Mouse (Mus musculus) forebrain, embryonic 14.5 days (tissue): ENCODE measurements at regions not wholly inside any gene's neighbourhood (a gene's known extent, or its start where the extent isn't known, plus 50 kb on each side); places are given as distances from the start of the nearest gene placed in this dataset.

Source experiments
- ATAC-seq: fragments of 200-750 bp; cut with Nextera tagmentation; 2 replicates; pipeline ENCODE4 v1.8.0; 2017; ENCODE audit warnings: mild to moderate bottlenecking, moderate library complexity
- DNase-seq: peaks from one replicate; pipeline ENCODE4 v3.0.0-alpha.2; 2015; ENCODE audit warnings: low spot score
- H3K27ac ChIP-seq: fragments of 300-500 bp; sonication (generic); 2 replicates; pipeline ENCODE4 v1.5.1; 2014; ENCODE audit warnings: low read depth, mild to moderate bottlenecking, control low read depth, low read length, moderate library complexity
- H3K27me3 ChIP-seq: fragments of 300-500 bp; sonication (generic); replicated peaks from 2 replicates; pipeline ENCODE4 v1.6.1; 2014; ENCODE audit warnings: low read length, control low read depth, mixed read lengths; ENCODE audit not compliant: control insufficient read depth, insufficient read depth
- H3K36me3 ChIP-seq: fragments of 300-500 bp; sonication (generic); 2 replicates; pipeline ENCODE4 v1.6.1; 2014; ENCODE audit warnings: low read length, control low read depth; ENCODE audit not compliant: control insufficient read depth, insufficient read depth
- H3K4me1 ChIP-seq: fragments of 300-500 bp; sonication (generic); 2 replicates; pipeline ENCODE4 v1.6.1; 2014; ENCODE audit warnings: antibody characterized with exemption, low read length, control low read depth; ENCODE audit not compliant: control insufficient read depth, insufficient read depth
- H3K4me2 ChIP-seq: fragments of 300-500 bp; sonication (generic); 2 replicates; pipeline ENCODE4 v1.6.1; 2014; ENCODE audit warnings: mild to moderate bottlenecking, control low read depth, low read length
- H3K4me3 ChIP-seq: fragments of 300-500 bp; sonication (generic); 2 replicates; pipeline ENCODE4 v1.5.1; 2014; ENCODE audit warnings: low read depth, low read length, control low read depth
- H3K9ac ChIP-seq: fragments of 300-500 bp; sonication (generic); 2 replicates; pipeline ENCODE4 v1.6.1; 2014; ENCODE audit warnings: mild to moderate bottlenecking, low read length, control low read depth, moderate library complexity
- H3K9me3 ChIP-seq: fragments of 300-500 bp; sonication (generic); replicated peaks from 2 replicates; pipeline ENCODE4 v1.6.1; 2016; ENCODE audit warnings: low read length, control low read depth, mixed read lengths; ENCODE audit not compliant: control insufficient read depth
- WGBS: fragments of 180-500 bp; shearing (Covaris S2); extraction: QIAGEN DNeasy Blood & Tissue Kit; methylation state at CpG from one replicate; pipeline ENCODE4 v1.1.7; 2014; 5-methylcytosine and 5-hydroxymethylcytosine counted together

DNA sequence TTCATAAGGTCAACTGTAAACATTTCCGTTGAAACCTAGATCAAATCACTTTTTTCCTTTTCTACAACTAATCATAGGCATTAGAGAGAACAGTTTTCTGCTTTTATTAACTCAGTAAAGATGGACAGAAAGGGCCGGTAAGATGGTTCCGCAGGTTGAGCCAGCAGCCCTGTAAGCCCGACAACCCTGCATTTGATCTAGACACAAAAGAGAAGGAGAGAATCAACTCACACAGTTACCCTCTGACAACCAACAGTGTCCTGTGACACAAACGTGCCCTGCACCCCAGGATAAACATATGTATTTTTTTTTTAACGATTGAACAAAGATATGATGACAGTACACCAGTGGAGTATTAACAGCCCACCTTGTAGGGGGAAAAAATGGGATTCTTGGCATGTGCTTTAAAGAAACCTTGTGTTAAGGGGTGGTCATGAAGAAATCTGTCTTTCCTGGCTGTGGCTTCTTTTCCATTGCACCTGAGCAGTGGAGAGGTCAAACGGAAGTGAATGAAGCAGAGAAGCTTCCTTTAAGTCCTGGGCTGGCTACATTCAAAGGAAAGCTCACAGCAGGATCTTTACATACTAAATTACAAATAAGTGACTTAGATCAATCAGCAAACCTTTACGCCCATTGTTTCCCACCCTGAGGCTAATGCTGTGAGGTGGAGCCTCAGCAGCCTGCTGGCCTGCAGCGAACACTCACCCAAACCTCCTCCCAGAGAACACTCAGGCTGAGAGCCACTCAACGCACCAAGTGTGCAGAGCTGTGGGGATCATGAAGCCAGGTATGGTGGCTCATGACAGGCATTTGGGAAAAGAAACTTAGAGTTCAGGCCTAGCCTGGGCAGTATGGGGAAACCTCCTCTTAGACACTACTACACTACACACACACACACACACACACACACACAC lies 66.8 kb upstream of the Arhgap29 start:
- Histone ChIP-seq H3K27me3 (peaks cover 17% of the 10 kb centered on the region; the same call in 1 of the 2 replicates), H3K27ac (no peak overlapping the region), H3K4me1 (no peaks in the 10 kb centered on the region), H3K4me3 (no peak overlapping the region), H3K9ac (no peak overlapping the region), H3K9me3 (no peaks in the 10 kb centered on the region), H3K36me3 (no peaks in the 10 kb centered on the region), H3K4me2 (no peak overlapping the region)
- ATAC-seq = no peak; the same call in 1 of the 2 replicates
- no peak for DNase-seq
- WGBS = 17% methylated on average over 10 of the region's 10 CpGs

DNA sequence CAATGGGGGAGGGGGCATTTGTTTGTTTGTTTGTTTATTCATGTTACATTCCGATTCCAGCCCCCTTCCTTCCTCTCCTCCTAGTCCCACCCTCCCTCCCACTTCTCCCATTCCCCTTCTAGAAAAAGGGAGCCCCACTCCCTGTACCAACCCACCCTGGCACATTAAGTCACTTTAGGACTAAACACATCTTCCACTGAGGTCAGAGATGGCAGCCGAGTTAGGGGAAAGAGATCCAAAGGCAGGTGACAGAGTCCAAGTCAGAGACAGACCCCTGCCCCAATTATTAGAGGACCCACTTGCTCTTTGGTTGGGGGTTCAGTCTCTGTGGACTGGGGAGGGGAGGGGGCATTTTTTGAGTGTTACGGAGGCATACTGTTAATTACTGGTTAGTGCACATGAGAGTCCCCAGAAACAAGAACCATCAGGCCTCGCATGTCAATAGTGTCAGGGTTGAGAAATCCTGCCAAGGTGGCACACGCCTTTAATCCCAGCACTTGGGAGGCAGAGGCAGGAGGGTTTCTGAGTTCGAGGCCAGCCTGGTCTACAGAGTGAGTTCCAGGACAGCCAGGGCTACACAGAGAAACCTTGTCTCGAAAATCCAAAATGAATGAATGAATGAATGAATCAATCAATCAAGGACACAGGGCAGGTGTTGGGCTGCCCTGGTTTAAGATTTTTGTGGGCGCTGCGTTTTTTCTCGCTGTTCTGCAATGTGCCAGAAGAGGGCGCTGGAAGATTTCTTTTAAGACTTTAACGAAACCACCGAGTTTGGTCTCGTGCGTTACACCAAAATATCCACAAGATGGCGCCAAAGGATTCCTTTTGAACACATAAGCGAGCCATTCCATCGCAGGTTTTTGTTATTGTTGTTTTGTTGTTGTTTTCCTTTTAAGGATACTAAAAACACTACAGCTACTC lies 67.8 kb upstream of the Arhgap29 start:
- WGBS = 20% methylated on average over 18 of the region's 18 CpGs
- no peak overlapping the region for H3K4me2 ChIP-seq
- peaks cover 17% of the 10 kb centered on the region; the same call in 1 of the 2 replicates for H3K27me3 ChIP-seq
- H3K9ac ChIP-seq = no peak overlapping the region
- peak; percentile 75 for ATAC-seq
- no peak overlapping the region for H3K4me3 ChIP-seq
- no peaks in the 10 kb centered on the region for H3K4me1 ChIP-seq
- H3K27ac ChIP-seq = no peak overlapping the region
- no peaks in the 10 kb centered on the region for H3K36me3 ChIP-seq
- DNase-seq = peak; percentile 97
- H3K9me3 ChIP-seq = no peaks in the 10 kb centered on the region

DNA sequence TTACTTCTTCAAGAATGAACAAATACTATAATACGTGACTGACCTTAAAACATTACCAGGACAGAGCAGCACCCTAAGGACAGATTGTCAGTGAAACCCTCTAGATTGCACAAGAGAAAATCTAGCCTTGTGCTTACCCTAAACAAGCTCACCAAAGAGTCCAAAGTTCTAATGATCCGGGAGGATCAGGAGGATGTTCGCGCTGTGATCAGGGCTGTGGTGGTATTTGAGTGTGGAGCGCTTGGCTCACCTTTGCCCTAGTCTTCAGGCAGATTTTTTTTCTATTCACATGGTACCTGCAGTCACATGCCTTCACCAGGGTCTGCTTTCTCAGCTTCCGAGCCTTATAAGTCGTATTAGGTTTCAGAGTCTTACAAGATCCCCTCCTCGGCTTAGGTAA lies 65.3 kb upstream of the Abcd3 start:
- 85% methylated on average over 8 of the region's 8 CpGs for WGBS

GRCm38 (mm10) chr3:121875072-121875471 lies 60.0 kb upstream of the Abcd3 start:
- no peak for ATAC-seq
- H3K9me3 ChIP-seq = no peaks in the 10 kb centered on the region
- WGBS = 87% methylated on average over 4 of the region's 4 CpGs
- H3K4me2 ChIP-seq = no peak overlapping the region
- H3K27me3 ChIP-seq = no peaks in the 10 kb centered on the region
- H3K4me1 ChIP-seq = 0 out of 2 replicates have a peak, but pooled peaks cover 3% of the 10 kb centered on the region
- H3K9ac ChIP-seq = no peak overlapping the region
- H3K27ac ChIP-seq = no peak overlapping the region
- no peaks in the 10 kb centered on the region for H3K36me3 ChIP-seq
- no peak for DNase-seq
- no peak overlapping the region for H3K4me3 ChIP-seq

More for the DNA sequence above, 65.3 kb upstream of the Abcd3 start:
- Histone ChIP-seq H3K4me3 (no peak overlapping the region), H3K36me3 (no peaks in the 10 kb centered on the region), H3K27ac (no peak overlapping the region), H3K9ac (no peak overlapping the region), H3K4me1 (no peaks in the 10 kb centered on the region), H3K27me3 (peaks cover under 1% of the 10 kb centered on the region; the same call in 1 of the 2 replicates), H3K9me3 (no peaks in the 10 kb centered on the region), H3K4me2 (no peak overlapping the region)
- no peak for ATAC-seq
- no peak for DNase-seq

DNA sequence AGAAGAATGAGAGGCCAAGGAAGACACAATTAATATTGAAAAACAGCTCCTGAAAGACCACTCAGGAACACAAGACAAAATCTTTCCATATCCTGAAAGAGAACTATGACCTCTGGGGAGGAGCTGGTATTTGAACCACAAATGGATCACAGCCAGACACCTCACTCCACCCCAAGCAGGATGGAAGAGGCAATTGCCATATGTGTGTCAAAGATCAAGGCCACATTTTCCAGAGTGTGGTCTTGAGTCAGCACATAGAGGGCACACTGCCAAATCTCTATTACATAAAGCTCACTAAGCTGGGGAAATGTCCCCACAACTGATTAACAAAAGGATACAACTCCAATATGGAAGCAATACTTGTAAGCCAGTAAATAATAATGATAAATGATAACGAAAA lies 59.5 kb upstream of the Abcd3 start:
- ATAC-seq = no peak
- Histone ChIP-seq H3K4me1 (0 out of 2 replicates have a peak, but pooled peaks cover 3% of the 10 kb centered on the region), H3K9ac (no peak overlapping the region), H3K27ac (no peak overlapping the region), H3K9me3 (no peaks in the 10 kb centered on the region), H3K27me3 (no peaks in the 10 kb centered on the region), H3K4me3 (no peak overlapping the region), H3K4me2 (no peak overlapping the region), H3K36me3 (no peaks in the 10 kb centered on the region)
- WGBS = 85% methylated on average over 1 of the region's 1 CpGs
- no peak for DNase-seq

GRCm38 (mm10) chr3:121873572-121873971 lies 58.5 kb upstream of the Abcd3 start:
- no peak for DNase-seq

DNA sequence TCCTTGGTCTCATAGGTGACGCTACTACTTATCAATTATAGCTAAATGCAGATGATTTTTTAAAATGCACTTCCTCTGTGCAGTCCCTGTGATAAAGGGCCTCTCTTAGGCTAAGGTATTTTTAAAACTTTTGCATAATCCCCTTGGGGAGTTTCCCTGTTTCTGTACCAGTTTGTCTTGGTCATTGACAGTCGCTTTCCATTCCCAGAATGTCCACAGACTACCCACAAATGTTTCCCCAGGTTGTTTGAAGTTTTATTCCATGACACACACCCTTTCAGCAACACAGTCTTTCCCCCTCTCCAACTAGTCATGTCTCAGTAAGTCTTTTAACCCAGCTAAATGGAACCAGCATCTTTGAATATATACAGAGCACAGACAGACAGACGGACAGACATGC lies 57.6 kb upstream of the Abcd3 start:
- 88% methylated on average over 3 of the region's 3 CpGs for WGBS
- H3K9ac ChIP-seq = no peak overlapping the region
- no peaks in the 10 kb centered on the region for H3K9me3 ChIP-seq
- H3K27me3 ChIP-seq = no peaks in the 10 kb centered on the region
- no peak for ATAC-seq
- no peak overlapping the region for H3K27ac ChIP-seq
- 0 out of 2 replicates have a peak, but pooled peaks cover 3% of the 10 kb centered on the region for H3K4me1 ChIP-seq
- no peaks in the 10 kb centered on the region for H3K36me3 ChIP-seq
- DNase-seq = no peak
- no peak overlapping the region for H3K4me2 ChIP-seq
- H3K4me3 ChIP-seq = no peak overlapping the region

More at GRCm38 (mm10) chr3:121873572-121873971, 58.5 kb upstream of the Abcd3 start:
- Histone ChIP-seq H3K27ac (no peak overlapping the region), H3K9ac (no peak overlapping the region), H3K4me1 (0 out of 2 replicates have a peak, but pooled peaks cover 3% of the 10 kb centered on the region), H3K27me3 (no peaks in the 10 kb centered on the region), H3K4me2 (no peak overlapping the region), H3K9me3 (no peaks in the 10 kb centered on the region), H3K36me3 (no peaks in the 10 kb centered on the region), H3K4me3 (no peak overlapping the region)
- no peak for ATAC-seq
- 81% methylated on average over 2 of the region's 2 CpGs for WGBS

DNA sequence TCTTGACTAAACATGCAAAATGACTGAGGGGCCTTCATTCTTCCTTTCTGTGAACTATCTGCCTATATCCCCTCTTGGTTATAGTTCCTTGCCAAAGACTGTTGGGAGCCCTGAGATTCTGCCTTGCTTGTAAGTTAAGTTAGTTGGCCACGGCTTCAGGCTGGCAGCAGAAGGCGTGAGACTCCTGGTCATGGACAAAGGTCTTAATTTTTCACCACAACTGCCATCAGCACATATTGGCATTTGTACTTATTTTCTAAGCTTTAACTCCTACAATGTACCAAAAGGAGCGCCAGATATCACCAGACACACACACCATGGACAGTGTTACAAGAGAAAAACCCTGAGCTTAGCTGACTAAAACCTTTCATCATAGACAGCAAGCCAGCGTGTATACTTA lies 56.7 kb upstream of the Abcd3 start:
- DNase-seq (no peak), ATAC-seq (no peak)
- Histone ChIP-seq H3K4me2 (no peak overlapping the region), H3K27me3 (no peaks in the 10 kb centered on the region), H3K36me3 (no peaks in the 10 kb centered on the region), H3K27ac (no peak overlapping the region), H3K9me3 (no peaks in the 10 kb centered on the region), H3K4me3 (no peak overlapping the region), H3K4me1 (0 out of 2 replicates have a peak, but pooled peaks cover 3% of the 10 kb centered on the region), H3K9ac (no peak overlapping the region)
- WGBS = 86% methylated on average over 4 of the region's 4 CpGs
